Mouse (Mus musculus) lung, postnatal 36 days (tissue): ENCODE measurements at regions not wholly inside any gene's neighbourhood (a gene's known extent, or its start where the extent isn't known, plus 50 kb on each side); places are given as distances from the start of the nearest gene placed in this dataset.
A peak's percentile ranks its signal among the peaks of the same experiment; 100 is the strongest.

Source experiments
- DNase-seq: peaks from one replicate; pipeline ENCODE4 v3.0.0; 2022; ENCODE audit warnings: mixed read lengths

DNA sequence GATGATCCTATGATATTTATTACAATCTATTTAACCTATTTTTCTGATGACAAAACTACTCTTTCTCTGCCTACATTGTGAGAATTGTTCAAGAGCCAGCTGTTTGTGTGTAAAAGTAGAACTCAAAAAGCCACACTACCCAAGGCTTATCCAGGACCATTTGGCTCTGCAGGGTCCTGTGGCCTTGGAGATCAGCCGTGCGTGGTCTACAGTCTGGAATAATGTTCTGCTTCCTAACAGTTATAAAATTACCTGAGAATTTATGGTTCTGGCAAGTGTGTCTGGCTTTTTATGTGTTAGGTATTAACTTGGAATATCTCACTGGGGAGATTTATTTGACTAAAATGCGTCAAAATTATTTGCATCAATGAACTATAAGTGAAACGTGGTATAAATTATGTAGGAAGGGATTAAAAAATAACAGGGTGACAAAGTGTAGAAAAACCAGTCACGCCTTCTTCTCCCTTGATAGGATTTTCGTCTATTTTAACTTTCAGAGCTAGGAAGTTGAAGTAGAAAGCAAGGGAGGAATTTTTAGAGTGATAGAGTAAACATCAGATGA lies 1789.0 kb upstream of the Gm7489 start:
- DNase-seq = no peak

DNA sequence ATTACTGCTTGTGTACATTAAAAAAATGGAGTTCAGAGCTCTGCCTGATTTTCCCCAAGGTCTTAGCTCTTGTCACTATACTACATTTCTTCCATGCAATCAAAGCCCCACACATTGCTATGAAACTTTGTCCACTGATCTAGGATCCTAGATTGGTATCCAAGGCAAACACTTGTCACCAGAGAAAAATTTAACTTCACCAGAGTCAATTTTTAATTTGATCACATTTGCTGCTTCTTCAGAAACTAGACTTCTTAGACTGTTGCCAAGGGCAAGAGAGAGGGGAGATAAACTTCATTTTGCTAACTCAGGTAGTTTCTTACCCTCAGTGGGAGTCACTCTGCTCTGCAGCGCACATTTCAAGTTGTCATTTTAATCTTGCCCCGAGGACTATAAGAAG lies 1775.9 kb upstream of the Gm7489 start:
- DNase-seq = no peak

DNA sequence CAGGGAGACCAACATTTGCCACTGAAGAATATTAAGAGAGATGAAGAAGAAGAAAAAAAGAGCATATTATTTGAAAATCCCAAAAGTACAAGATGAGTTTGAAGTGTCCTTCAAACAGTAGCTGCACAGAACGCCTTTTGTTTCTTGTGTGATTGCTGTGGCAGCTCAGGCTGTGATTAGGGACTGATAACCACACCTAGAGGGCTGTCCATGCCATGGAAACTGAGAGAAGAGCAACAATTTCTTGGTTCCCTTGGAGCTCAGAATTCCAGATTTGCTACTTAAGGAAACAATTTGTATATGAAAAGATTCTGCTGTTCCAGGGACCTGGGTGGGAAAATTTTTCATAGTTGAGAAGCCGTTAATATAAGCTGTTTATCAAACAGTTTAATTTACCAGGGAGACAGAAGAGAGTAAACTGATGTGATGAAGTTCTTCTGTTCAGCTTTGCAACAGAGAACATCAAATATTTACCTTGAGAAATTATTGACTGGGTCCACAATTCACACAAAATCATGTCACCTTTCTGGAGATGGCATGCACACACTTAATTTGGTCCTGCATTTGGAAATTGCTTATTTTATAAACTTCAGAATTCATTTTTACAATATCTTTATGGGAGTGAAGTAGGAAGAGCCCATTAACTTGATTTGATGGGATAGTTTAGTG lies 1770.2 kb upstream of the Gm7489 start:
- DNase-seq = no peak

DNA sequence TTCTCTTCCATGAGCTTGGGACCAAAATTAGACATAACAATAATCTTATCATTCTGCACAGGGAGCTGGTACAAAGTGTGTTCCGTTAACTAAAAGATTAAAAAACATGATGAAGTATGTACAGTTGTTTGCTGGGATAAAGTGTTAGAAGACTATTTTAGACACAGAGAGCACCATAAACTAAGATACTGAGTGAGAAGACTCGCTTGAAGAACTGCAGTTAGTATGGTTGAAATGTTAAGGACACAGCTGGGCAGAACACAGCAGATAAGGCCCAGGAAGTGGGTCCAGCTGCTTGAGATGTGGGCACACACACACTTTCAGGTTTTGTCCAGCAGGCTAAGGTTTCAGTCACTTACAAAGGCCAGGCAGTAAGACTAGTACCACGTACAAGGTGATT lies 1748.0 kb upstream of the Gm7489 start:
- no peak for DNase-seq

DNA sequence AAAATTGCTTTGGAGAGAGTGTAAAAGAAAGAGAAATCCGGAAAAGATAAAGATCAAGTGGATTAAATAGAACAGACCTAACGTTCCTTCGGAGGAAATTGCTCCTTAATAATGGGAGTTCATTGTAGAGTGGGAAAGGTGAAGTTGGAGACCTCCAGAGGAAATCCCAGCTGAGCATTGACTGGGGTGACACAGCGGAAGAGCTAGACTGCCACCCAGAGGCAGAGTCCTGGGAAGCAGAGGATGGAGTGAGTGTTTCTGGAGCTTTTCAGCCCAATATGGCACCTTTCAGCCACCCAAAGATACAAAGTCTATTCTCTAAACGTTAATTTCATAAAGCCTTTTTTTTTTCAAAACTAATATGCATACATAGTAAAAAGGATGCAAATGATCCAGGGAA lies 1731.3 kb upstream of the Gm7489 start:
- DNase-seq = peak; percentile 44

DNA sequence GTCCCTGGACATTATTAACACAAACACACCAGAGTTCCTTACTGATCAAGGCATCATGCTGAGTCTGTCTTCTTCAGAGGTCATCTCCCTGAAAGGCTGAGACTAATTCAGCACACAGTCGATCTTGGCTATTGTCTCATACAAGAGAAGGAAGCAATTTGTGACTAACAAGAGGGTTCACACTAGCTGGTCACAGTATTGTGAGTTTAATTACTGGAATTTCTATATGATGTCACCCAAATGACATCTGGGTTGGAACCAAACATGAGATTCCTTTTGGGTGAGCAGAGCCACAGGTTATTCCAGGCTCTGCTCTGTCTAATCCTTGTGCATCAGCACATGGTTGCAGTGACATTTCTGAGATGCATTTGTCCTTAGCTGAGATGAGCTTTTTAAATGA lies 1728.9 kb upstream of the Gm7489 start:
- no peak for DNase-seq

DNA sequence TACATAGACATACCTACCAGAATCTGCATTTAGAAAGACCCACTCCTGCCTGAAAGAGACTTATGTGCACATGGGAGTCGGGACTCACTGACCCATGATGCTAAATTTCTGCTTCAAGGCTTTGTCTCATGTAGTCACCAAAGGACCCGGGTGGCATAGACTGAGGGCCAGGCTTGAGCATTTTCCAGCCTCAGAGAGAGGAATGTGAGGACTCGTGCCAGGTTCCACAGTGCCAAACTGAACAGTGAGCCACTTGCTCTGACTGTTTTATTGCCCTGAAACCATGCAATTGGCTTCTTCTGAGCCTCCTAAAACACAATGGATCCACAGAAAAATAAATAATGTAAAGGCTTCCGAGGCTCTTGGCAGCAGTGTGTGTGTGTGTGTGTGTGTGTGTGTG lies 1727.9 kb upstream of the Gm7489 start:
- no peak for DNase-seq

DNA sequence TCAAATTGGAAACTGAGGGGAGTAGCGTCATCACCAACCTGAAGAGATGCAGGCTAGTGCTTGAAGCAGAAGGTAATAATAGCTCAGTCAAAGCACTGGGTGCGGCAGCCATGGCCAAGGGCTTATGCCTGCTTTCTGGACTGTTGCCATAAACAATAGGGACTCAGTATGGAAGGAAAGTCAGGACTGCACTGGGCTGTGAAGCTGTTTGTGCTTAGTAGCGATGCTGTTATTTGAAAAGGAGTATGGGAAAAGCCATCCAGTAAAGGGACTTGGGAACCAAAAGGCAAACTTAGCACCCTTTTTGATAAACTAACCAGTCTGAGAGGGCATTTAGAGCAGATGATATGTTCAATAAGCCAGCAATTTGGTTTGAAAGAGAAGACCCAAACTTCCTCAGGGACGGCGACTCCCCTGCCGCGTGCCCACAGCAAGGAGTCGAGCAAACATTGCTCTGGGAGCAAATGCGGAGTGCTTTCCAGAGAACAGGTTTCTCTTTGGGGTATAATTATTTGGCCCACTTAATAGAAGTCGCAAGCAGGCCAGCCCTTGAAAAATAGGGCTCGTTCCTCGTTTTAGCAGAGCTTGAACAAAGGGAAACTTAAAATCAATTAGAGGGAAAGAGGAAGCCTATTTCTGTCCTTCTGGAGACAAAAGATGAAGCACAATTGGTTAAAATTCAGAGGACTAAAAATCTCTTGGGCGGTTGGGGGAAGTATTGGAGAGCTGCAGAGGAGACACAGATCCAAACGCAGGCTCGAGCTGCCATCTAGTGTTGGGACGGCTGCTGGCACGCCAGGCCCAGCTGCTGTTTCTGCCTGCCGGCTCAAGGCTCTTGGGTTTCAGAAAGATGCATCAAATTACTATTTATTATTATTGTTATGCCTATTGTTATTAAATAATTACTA lies 1724.3 kb upstream of the Gm7489 start:
- peak; percentile 78 for DNase-seq

DNA sequence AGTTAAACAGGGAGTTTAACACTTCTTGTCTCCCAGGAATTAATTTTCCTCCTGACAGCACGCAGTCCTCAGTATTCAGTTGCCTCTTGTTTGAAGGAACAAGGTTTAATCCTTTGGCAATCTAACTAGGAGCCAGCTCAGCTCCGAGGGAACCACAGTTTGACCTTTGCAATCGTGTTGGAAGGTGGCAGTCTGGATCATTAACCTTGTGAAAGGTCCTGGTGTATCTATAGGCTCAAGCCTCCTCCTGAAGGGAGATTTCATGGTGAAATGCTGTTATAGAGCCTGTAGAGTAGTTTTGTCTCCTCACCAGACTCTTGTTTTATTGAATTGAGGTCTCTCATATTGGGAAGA lies 1723.6 kb upstream of the Gm7489 start:
- DNase-seq = no peak

DNA sequence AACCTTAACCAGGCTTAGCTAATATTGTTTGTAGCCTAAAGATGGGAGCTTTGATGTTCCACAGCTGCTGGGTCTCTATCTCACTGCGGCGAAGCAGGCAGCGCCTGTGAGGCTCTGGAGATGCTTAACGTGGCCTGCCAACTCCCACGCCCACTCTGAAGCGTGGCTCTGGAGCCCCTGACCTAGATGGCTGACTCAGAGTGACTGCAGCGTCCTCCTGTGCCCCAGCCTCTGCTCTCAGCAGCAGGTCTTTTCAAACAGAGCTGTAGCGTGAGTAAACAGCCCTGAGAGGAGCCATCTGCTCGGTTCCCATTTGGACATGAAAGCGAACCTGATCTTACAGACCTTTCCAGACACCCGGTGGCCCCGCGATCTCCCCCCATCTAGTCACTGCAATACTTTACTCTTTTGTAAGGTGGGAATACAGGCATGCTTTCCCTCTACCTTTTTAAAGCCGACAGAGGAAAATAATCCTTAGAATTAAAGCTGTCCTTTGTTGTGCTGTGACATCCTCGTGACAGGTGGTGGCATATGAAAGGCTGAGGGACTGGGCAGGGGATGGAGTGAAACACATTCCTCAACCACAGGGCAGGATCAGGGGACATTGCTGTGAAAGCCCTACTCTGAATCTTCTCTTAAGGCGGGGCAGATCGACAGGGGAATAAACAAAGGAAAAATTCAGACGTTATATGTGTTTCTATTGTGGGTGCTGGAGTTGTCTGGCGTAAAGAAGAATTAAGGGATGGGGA lies 1723.0 kb upstream of the Gm7489 start:
- DNase-seq = peak; percentile 17

DNA sequence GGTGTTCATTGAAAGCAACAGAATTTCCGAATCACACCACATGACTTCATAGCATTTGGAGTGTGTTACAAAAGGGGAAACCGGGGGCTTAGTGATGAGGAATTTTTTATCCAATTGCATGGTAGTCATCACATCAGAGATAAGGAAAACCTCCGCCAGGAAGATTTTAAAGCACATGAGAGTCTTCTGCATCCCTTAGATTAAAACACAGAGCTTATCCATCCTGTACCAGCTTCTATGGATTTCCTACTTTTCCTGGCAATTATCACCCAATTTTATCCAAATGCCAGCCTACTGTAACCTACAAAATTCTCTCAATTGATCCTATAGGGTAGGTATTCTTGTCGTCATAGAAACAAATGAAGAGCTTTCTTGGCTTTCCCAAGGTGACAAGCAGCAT lies 1718.6 kb upstream of the Gm7489 start:
- no peak for DNase-seq

DNA sequence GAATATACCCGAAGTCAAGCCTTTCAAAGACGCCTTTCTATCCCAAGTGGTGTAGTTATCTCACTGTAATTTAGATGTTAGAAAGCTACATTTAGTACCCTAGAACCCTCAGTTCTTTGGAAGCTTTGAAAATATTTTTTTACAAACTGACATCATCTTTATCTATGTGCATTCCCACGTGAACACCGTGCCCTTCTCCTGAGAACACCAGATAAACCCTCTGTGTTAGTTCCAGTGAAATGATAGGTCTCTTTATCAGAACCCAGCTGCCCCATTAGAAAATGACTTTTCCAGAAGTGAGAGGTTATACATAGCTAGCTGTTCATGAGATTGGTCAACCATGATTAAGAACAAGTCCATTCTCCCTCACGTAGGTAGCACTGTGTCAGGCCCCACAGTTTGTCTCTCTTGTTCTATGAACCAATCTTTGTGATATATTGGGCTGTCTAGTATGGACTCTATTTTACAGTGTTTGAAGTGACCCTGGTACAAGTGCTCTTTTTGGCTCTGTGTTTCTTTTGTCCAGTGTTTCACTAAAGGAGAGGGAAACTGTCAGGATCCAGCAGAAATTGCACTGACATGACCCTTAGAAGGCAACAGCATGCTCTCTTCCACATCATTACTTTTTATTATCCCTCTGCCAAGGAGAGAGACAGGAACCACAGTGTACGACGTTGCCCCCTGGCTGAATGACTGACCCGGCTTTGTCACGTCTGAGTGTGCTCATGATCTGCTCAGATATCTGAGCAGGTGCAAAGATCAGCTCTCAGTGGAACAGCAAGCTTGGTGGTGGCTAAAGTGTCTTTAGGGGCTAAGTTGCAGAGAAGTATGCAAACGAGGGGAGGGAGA lies 1717.9 kb upstream of the Gm7489 start:
- no peak for DNase-seq

DNA sequence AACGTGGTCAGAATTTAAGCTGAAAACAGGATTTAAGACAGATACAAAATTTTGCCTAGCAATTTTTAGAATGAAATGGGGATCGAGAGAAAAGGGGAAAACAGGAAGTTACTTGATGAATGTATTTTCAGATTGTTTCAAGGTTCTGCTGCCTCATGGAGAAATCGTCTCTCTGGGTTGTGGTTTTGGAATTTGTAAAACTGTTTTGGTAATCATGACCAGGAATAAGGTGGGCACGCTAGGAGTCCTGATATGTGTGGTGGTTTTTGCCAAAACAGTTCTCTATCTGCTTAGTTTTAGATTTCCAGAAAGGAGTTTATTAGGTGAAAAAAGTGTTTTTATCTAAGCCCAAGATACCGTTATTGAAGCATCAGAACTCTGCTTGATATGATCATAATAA lies 1716.9 kb upstream of the Gm7489 start:
- no peak for DNase-seq

DNA sequence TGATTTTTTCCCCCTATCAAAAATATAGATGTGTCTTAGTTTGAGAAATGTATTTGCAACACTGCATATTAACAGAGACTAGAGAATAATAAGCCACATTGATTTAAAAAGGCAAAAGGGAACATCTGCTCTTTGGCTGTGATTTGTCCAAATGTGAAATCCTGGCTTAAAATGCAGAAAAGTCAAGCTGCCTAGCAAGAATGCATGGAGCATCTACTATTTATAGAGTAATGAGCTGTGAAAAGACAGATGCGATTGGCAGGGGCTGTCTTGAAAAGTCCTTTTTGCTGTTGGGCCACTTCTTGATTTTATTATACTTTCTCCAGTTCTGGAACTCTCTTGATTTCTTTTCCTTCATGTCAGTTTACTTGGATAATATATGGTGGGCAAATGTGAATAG lies 1707.8 kb upstream of the Gm7489 start:
- DNase-seq = no peak

DNA sequence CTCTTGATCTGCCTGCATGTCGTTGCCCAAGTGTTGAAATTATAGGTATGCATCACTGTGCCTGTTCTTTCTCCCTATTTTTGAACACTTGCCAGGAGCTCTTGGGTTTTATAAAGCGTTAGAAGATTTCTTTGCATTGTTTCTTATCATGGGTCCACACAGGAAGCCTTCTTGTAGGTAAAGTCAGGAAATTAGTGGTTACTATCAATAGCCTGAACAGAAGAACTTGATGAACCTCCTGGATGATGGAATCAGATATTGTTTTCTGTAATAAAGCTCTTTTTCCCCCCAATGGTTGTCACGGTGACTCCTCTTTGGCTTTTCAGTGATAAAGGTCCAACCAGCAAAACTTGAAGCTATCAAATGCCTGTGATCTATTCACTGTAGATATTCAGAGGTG lies 1706.0 kb upstream of the Gm7489 start:
- no peak for DNase-seq

DNA sequence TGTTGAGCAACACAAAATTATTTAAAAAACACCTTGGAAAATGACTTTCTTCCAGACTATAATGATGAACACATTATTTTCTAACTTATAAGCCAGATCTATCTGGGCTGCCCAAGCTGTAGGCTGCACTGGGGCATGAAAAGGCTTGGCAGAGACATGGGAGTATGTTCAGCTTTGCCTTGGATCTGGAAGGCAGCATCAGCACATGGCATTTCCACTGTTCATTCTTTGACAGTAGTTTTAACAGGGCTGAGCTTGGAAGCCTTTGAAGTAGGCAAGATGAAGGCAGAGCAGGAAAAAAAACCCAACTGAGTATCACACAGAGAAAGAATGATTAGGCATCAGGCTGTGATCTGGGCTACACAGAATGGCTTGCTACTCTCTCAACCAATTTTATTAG lies 1705.3 kb upstream of the Gm7489 start:
- no peak for DNase-seq

DNA sequence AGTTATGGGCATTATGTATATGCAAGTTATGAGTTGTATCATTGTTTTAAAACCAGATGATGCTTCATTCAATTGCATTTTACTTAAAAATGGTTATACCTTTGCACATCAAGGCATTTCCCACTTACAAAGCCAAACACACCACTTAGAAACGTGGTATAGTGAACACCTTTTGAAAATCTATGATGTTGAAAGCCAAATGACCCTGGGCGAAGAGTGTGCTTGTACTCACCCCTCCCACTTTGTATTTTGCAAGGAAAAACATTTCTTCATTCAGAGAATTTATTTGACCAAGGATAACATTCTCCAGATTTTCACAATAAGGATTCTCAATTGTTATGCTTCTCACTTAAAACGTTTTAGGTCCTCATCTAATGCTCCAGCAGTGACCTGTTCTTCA lies 1693.5 kb upstream of the Gm7489 start:
- no peak for DNase-seq

DNA sequence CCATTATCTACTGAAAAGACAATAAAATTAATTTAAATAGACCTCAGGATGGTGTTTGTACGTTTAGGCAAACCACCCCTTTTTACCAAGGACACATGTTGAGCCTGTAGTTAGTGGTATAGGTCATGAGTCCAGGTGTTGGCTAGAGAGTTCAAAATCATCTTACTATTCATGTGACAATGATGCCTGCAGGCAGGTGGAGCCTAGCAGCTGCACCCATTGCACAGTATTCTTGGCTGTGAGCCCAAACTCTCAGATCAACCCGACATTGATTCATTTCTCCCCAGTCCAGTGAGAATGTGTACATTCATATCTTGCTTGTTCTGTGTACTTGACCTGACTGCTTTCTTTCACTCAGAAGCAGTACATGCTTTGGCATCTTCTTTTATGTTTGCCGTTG lies 1677.4 kb upstream of the Gm7489 start:
- no peak for DNase-seq

DNA sequence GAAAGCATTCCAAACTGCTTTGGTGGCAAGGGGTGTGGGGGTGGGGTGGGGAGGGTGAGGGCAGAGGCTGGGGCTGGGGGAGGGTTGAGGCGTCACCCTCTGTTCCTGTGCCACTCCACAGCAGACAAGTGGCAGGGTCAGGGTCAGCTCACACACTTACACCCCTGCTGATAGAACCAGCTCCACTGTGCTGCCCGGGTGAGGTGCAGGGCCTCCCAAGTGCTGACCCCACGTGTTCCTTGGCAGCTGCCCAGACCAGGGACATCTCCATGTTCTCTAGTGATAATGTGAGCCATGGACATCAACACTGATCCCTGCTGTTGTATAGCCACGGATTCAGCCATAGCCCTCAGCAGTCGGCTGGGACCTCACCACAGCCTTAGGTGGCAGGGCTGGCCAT lies 1652.3 kb upstream of the Gm7489 start:
- no peak for DNase-seq

DNA sequence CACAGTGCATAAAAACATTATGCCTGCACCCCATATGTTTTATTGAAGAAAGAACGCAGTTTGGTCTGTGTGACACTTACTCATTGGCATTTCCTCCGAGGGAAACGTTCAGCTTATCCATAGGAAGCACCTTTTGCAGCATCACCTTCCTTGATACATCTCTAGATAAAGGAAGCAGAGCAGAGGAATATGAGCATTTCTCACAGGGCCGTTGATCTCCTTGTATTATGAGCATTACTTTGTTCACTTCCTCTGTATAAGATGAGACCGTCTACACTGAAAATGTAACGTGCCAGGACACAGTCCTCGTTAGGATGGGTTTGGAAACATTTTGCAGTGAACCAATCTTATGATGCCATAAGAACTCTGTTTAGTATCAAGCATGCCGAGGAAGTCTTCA lies 1648.5 kb upstream of the Gm7489 start:
- peak; percentile 7 for DNase-seq

DNA sequence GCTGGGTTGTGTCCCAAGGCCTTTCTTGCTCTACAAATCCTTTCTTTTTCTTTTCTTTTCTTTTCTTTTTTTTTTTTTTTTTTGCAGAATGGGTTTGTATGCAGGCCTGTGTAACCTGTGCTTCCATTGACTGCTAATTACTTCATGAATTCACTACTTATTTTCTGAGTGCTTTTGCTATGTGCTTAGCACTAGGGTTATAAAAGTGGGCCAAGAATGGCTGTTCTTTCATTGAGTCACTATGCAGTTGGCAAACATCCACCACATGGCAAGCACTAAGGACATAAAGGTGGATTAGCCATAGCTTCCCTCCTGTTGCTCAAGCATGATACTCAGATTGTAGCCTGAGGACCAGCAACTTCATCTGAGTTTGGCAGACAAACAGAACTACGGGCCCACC lies 1641.8 kb upstream of the Gm7489 start:
- DNase-seq = no peak
